In genomic region chr16:32124444-32125335, GRCm38 (mm10) we compare ENCODE assay signal across 11 mouse cellular contexts. TPM values are rescaled to one million over a fixed set of nuclear protein-coding genes. Genes with fewer than 3 reads are reported as not detected.
DNase-seq lines count a peak whose midpoint lies in the region; ATAC-seq and TF ChIP-seq lines count a peak whose summit lies in the region.
"Had no signal": no experiment of that assay in that cellular context is flagged by ENCODE, and none has a peak within 500 bp of the region (broad histone marks: within the 10 kb centered on the region; RNA-seq: fewer than 3 reads in every experiment).

No protein-coding gene starts in this region.

- H3K36me3 ChIP-seq in small intestine, adult 2 months (ENCODE audit: control insufficient read depth, insufficient read depth, low read length) = no peaks in the 10 kb centered on the region
- no peaks in the 10 kb centered on the region for H3K36me3 ChIP-seq in intestine, embryonic 16.5 days (ENCODE audit: control insufficient read depth, insufficient read depth, low read length)
- H3K36me3 ChIP-seq: limb, embryonic 12.5 days had no signal

- H3K4me2 ChIP-seq in intestine, embryonic 16.5 days (ENCODE audit: low read depth, low read length) = no peak overlapping the region
- H3K4me2 ChIP-seq: limb, embryonic 12.5 days had no signal

- H3K4me1 ChIP-seq in small intestine, adult 2 months (ENCODE audit: control insufficient read depth, insufficient read depth, insufficient read length, low read length) = peaks cover 2% of the 10 kb centered on the region; the same call in 1 of the 2 replicates
- no peaks in the 10 kb centered on the region for H3K4me1 ChIP-seq in intestine, embryonic 16.5 days (ENCODE audit: control insufficient read depth, insufficient read depth, low read length)
- H3K4me1 ChIP-seq: limb, embryonic 12.5 days had no signal

- H3K9ac ChIP-seq in intestine, embryonic 16.5 days (ENCODE audit: low read depth, low read length) = no peak overlapping the region
- H3K9ac ChIP-seq: limb, embryonic 12.5 days had no signal

- H3K4me3 ChIP-seq in small intestine, adult 2 months (ENCODE audit: low read depth, low read length) = no peak overlapping the region
- H3K4me3 ChIP-seq in intestine, embryonic 16.5 days (ENCODE audit: low read length) = no peak overlapping the region
- H3K4me3 ChIP-seq: limb, embryonic 12.5 days had no signal

- no peaks in the 10 kb centered on the region for H3K9me3 ChIP-seq in intestine, embryonic 16.5 days (ENCODE audit: control insufficient read depth, low read length)
- H3K9me3 ChIP-seq: limb, embryonic 12.5 days had no signal

- TF ChIP-seq POLR2A in small intestine, adult 2 months (IDR thresholded peaks at IDR 0.05; ENCODE audit: low read depth, low read length) = no peak

- peak; percentile 23 for DNase-seq in kidney, adult 11 months
- no peak for DNase-seq in kidney, adult 18-20 months
- peak; percentile 71 for DNase-seq in ZHBTc4 (ENCODE audit: low read depth, low spot score)
- peak; percentile 42 to 68 for DNase-seq in lung, adult 18-20 months
- DNase-seq in right cerebral cortex, postnatal 4 days = no peak
- DNase-seq in yolk sac, embryonic 10.5 days (ENCODE audit: low spot score) = no peak
- DNase-seq: cerebellum, adult 18-20 months had no signal

- no peak for ATAC-seq in intestine, embryonic 16.5 days
- ATAC-seq: Patski had no signal

- TF ChIP-seq CTCF in small intestine, adult 2 months (IDR thresholded peaks at IDR 0.05; ENCODE audit: extremely low read depth, insufficient read length, insufficient replicate concordance, low read depth, low read length) = no peak

- no peaks in the 10 kb centered on the region for H3K27me3 ChIP-seq in small intestine, adult 2 months (ENCODE audit: control insufficient read depth, insufficient read depth, low read length)
- H3K27me3 ChIP-seq in intestine, embryonic 16.5 days (replicated peaks; ENCODE audit: control insufficient read depth, insufficient read depth, low read length) = no peaks in the 10 kb centered on the region
- H3K27me3 ChIP-seq: limb, embryonic 12.5 days had no signal

- peak overlapping the region; percentile 35; the same call in 1 of the 2 replicates for H3K27ac ChIP-seq in small intestine, adult 2 months (ENCODE audit: insufficient read depth, low read depth, low read length)
- no peak overlapping the region for H3K27ac ChIP-seq in intestine, embryonic 16.5 days (ENCODE audit: low read length)
- H3K27ac ChIP-seq: limb, embryonic 12.5 days had no signal

- 57% methylated on average over 17 of the region's 17 CpGs for WGBS in small intestine, adult 2 months
- 69% methylated on average over 17 of the region's 17 CpGs for whole genome bisulfite sequencing in intestine, embryonic 16.5 days

RNA-seq across cellular contexts. Expression of gene Cep19, which starts 25.1 kb away (rescaled TPM):
- 5.6 and 10.2 TPM in 2 replicates for polyA plus RNA-seq in small intestine, adult 2 months (2012; rRNA removed)
- polyA plus RNA-seq in intestine, embryonic 16.5 days (2015; fragmentation: Nextera tagmentation; extraction: Ambion mirVana) = 26.1 and 29.3 TPM in 2 replicates

RNA-seq across cellular contexts. Expression of gene Pigx, which starts 25.1 kb away (rescaled TPM):
- polyA plus RNA-seq in small intestine, adult 2 months (2012; rRNA removed) = 14.6 and 32.5 TPM in 2 replicates
- polyA plus RNA-seq in intestine, embryonic 16.5 days (2015; fragmentation: Nextera tagmentation; extraction: Ambion mirVana) = 108 and 109 TPM in 2 replicates

RNA-seq across cellular contexts. Expression of gene Nrros, which starts 40.7 kb away (rescaled TPM):
- 5.3 and 6.7 TPM in 2 replicates for polyA plus RNA-seq in small intestine, adult 2 months (2012; rRNA removed)
- 13.1 and 13.3 TPM in 2 replicates for polyA plus RNA-seq in intestine, embryonic 16.5 days (2015; fragmentation: Nextera tagmentation; extraction: Ambion mirVana)
- polyA plus RNA-seq: Patski had no signal

RNA-seq across cellular contexts. Expression of gene Pak2, which starts 45.5 kb away (rescaled TPM):
- polyA plus RNA-seq in small intestine, adult 2 months (2012; rRNA removed) = 7.4 and 16.1 TPM in 2 replicates
- polyA plus RNA-seq in intestine, embryonic 16.5 days (2015; fragmentation: Nextera tagmentation; extraction: Ambion mirVana) = 34.5 and 34.6 TPM in 2 replicates

RNA-seq across cellular contexts. Expression of gene Bex6, which starts 54.9 kb away (rescaled TPM):
- polyA plus RNA-seq in small intestine, adult 2 months (2012; rRNA removed) = not detected in 2 replicates
- polyA plus RNA-seq in intestine, embryonic 16.5 days (2015; fragmentation: Nextera tagmentation; extraction: Ambion mirVana) = not detected in 2 replicates
- polyA plus RNA-seq: limb, embryonic 12.5 days; Patski had no signal

Comparison
In these comparisons a context has a peak if more than half of its experiments do, and no peak if none do; other contexts are left out.
1. DNase-seq: peak in kidney, adult 11 months (single experiment), ZHBTc4 (single experiment) and lung, adult 18-20 months (2 of 2); none in kidney, adult 18-20 months (single experiment), right cerebral cortex, postnatal 4 days (single experiment) and yolk sac, embryonic 10.5 days (single experiment).